In genomic region chr2:158389421-158389820, GRCm38 (mm10) we compare ENCODE assay signal across 34 mouse cellular contexts. TPM values are rescaled to one million over a fixed set of nuclear protein-coding genes. Genes with fewer than 3 reads are reported as not detected.
"Had no signal": no experiment of that assay in that cellular context is flagged by ENCODE, and none has a peak within 500 bp of the region (broad histone marks: within the 10 kb centered on the region; RNA-seq: fewer than 3 reads in every experiment).

No protein-coding gene starts in this region.

- H3K27ac ChIP-seq: heart, embryonic 13.5 days; heart, embryonic 15.5 days; hindbrain, embryonic 10.5 days; hindbrain, embryonic 12.5 days; hindbrain, embryonic 13.5 days; hindbrain, embryonic 14.5 days; hindbrain, embryonic 15.5 days; hindbrain, postnatal 0 days; kidney, embryonic 15.5 days; kidney, postnatal 0 days; layer of hippocampus, adult 2 months; left cerebral cortex, adult 2 months had no signal

- H3K4me1 ChIP-seq: heart, embryonic 12.5 days; heart, embryonic 13.5 days; heart, embryonic 15.5 days; hindbrain, embryonic 10.5 days; hindbrain, embryonic 12.5 days; hindbrain, embryonic 13.5 days; hindbrain, embryonic 15.5 days; kidney, embryonic 15.5 days had no signal

- H3K9ac ChIP-seq: heart, embryonic 12.5 days; heart, embryonic 13.5 days; heart, embryonic 15.5 days; hindbrain, embryonic 12.5 days; hindbrain, embryonic 13.5 days; hindbrain, embryonic 14.5 days; hindbrain, embryonic 15.5 days; kidney, embryonic 15.5 days had no signal

- ATAC-seq: hindbrain, embryonic 16.5 days; hindbrain, postnatal 0 days; inflammation-experienced regulatory T-cells, adult 6 months; intestine, embryonic 16.5 days; intestine, postnatal 0 days had no signal

- H3K27me3 ChIP-seq: heart, embryonic 12.5 days; heart, embryonic 15.5 days; hindbrain, embryonic 12.5 days; hindbrain, embryonic 13.5 days; hindbrain, embryonic 15.5 days; kidney, embryonic 15.5 days had no signal

- H3K36me3 ChIP-seq: heart, embryonic 12.5 days; heart, embryonic 13.5 days; heart, embryonic 15.5 days; hindbrain, embryonic 10.5 days; hindbrain, embryonic 12.5 days; kidney, embryonic 15.5 days had no signal

- H3K4me3 ChIP-seq: heart, embryonic 12.5 days; heart, embryonic 13.5 days; heart, embryonic 15.5 days; hindbrain, embryonic 10.5 days; hindbrain, embryonic 12.5 days; hindbrain, embryonic 13.5 days; hindbrain, embryonic 15.5 days; kidney, embryonic 15.5 days; layer of hippocampus, adult 2 months; left cerebral cortex, adult 2 months had no signal

- DNase-seq: heart, postnatal 10 days; heart, postnatal 36 days; heart, postnatal 4 days; kidney, adult 11 months; kidney, adult 18-20 months; kidney, adult 2 months; kidney, adult 8-10 months; kidney, adult 9 months; kidney, postnatal 10 days; kidney, postnatal 14 days; kidney, postnatal 25 days; kidney, postnatal 36 days; kidney, postnatal 4 days; layer of hippocampus, adult 9-11 months; layer of hippocampus, postnatal 36 days had no signal

- H3K9me3 ChIP-seq: heart, embryonic 12.5 days; heart, embryonic 13.5 days; heart, embryonic 15.5 days; hindbrain, embryonic 10.5 days; hindbrain, embryonic 12.5 days; hindbrain, embryonic 13.5 days; hindbrain, embryonic 15.5 days; kidney, embryonic 15.5 days had no signal

- H3K4me2 ChIP-seq: heart, embryonic 11.5 days; heart, embryonic 12.5 days; heart, embryonic 13.5 days; heart, embryonic 15.5 days; hindbrain, embryonic 12.5 days; hindbrain, embryonic 13.5 days; hindbrain, embryonic 14.5 days; hindbrain, embryonic 15.5 days; kidney, embryonic 15.5 days had no signal

RNA-seq across cellular contexts. Expression of gene Snhg11, which starts 14.0 kb away (rescaled TPM):
- total RNA-seq: heart, postnatal 36 days; hematopoietic stem cell, adult 5-6 weeks had no signal
